Mouse (Mus musculus): Measurements from ENCODE around the gene Cyfip2.

Gene Cyfip2

DNA sequence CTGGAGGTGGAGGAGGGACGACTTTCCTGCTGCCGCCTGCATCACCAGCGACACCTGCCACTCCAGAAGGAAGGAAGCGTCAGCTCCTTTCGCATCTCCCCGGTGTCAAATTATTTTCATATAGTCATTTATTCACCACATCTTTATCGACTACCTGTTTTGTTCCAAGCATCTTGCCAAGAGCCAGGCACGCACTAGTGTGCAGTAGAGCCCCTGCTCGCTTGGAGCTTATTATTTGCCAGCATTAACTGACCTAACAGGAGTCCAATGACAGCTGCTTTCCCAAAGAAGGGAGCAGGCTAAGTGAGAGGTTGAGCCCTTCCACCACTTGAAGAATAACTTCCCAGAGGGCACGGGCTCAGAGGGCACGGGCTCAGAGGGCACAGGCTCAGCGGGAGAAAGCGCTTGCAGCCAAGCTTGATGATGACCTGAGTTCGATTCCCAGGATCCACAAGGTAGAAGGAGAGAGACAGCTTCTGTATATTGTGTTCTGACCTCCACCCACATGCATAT, at the start of gene Cyfip2:
Gene Cyfip2, minus strand, starts transcription at position 337 of the 513 bp plus-strand sequence.
- DNase-seq (ENCODE audit: low spot score), result peak; percentile 41

DNA sequence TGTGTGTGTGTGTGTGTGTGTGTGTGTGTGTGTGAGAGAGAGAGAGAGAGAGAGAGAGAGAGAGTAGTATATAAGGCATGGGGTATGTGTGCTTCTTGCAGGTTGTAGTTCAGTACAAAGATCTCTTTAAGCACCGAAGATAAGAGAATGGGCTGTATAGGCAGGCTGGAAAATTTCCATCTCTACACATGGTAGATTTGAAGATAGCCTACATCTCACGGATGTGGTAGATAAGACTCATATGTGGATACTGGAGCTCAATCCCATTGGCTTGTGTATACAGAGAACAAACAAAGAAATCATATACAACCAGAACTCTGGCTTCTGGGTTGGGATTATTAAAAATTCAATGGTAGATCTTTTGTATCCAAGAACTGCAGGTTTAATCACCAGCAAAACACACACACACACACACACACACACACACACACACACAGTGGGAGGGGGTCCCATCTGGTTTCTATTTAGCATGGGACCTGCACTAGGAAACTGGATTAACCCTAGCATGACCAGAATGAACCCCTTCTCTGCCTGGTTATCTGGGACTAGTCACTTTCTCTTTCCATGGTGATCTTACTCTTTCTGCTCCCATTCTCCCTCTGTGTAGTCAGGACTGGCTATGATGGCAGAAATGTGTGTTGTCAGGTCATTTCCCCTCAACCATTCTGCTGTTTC, 48.5 kb upstream of the Cyfip2 start:
- DNase-seq (ENCODE audit: low spot score), result peak; percentile 27

DNA sequence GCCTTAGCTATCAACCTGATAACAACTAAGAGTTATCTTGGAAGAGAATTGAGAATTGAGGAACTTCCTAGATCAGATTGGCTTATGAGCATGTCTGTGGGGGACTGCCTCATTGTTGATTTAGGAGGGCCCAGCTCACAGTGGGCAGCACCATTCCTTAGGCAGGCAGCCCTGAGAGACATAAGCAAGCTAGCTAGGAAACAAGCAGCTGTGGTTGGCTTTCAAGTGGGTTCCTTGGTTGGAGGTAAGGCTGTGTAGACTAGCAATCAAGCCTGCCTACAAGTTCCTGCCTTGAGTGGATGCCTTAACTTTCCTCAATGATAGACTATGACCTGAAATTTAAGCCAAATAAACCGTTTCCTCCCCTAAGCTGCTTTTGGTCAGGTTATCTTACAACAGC, 45.7 kb upstream of the Cyfip2 start:
- no peak for DNase-seq (ENCODE audit: low spot score)

DNA sequence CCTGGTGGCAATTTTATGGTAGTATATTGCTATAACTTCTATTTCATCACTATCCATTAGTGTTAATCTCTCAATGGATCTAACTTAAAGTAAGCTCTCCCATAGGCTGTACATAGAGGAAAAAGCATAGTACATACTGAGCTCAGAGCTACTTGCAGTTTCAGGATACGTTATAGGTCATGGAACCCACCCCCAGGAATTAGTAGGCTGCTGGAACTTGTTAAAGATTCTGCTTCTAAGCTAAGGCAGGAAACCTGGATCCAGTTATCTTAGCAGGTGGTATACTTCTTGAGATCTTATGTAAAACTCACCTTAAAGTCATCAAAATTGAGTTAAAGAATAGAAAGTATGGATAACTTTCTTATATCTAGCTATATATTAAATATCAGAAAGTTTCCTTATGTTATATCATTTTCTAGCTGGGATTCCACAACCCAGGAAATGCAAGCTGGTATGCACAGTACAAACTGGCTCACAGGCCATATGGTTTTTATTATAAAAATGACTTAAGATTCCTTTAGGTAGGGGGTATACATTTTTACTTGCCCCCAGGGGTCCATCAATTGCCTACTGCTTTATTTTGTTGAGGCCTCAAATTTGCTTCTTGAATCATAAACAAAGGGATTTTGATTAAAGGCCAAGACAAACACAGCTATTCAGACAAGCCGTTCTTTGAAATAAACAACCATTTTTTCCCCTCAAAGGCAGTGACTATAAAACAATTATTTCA, 37.2 kb upstream of the Cyfip2 start:
- peak; percentile 35 for DNase-seq (ENCODE audit: low spot score)

DNA sequence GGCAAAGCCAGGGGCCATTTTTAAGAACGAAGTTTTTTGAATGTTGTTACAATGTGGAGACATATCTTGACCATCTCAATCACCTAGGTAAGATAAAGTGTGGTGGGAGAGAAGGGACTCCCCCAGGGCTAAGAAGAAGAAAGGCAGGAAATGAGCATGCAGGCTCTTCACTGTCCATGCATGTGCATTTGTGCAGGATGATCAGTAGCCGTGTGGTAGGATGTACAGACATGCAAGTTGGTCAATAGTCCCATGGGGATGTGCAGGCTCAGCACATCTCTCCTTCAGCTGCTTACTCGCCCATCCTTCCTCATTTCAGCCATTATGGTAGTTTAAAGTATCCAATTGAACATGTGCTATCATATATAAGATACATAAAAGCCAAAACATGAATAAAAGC, 35.8 kb upstream of the Cyfip2 start:
- DNase-seq (ENCODE audit: low spot score), result no peak

DNA sequence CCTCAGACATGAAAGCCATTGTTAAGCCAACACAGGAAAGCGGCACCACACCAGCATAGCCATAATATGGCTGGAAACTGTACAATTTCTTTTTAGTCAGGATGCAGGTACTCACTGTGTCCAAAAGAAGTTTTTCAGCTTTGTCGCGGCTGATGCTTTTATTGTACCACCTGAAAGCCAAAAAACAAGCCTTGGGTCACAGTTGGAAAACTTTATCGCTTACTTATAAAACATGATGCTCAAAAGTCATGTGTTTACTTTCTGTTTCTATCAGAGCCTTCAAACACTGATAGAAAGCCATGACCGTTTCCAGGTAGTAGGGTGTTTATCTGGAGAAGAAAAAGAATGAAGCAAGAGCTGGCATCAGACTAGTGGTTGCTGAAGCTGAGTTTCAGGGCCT, 35.1 kb upstream of the Cyfip2 start:
- DNase-seq (ENCODE audit: low spot score), result no peak

DNA sequence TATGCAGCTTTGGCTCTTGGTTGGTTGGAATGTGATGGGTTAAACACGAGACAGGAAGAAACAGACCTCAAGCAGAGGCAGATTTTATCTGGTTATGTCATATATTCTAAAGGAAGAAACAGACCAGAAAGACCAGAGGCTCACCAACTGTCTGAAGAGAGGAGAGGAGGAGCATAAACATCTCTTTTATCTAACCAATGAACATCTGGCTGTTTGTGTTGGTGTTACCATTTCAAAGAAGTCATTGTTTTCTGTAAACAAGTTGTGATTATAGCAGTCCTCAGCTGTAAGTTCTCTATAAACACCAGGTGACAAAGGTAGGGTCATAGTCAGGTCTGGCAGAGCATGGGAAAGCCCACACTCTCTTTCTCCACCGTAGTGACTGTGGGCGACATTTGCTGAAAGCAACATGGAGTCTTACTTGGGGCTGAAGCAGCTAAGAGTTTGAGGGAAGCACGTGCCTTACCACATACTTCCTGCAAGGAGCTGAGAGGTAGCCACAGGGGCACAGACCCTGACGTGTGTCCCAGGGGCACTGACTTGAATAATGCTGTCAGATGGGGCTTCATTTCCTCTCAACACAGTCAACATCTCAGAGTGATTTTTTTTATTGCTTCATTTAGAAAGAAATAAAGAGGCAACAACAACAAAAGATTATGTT, 31.4 kb upstream of the Cyfip2 start:
- no peak for DNase-seq (ENCODE audit: low spot score)

DNA sequence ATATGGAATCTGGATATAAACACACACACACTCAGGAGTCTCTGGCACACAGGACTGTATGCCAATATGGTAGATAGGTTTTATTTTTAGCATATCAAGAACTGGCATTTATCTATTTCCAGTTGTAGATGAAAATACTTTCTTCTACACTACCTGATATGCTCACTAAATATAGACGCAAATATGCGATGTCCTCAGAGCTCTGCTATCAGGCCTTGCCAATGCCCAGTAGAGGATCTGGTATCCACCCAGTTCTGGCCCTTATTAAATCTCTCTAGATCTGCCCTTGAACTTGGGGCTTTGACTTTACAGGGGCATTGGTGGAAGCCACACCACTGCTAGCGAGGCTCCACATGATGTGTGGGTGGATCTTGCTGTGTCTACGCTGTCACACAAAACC, 29.3 kb upstream of the Cyfip2 start:
- DNase-seq (ENCODE audit: low spot score), result no peak

DNA sequence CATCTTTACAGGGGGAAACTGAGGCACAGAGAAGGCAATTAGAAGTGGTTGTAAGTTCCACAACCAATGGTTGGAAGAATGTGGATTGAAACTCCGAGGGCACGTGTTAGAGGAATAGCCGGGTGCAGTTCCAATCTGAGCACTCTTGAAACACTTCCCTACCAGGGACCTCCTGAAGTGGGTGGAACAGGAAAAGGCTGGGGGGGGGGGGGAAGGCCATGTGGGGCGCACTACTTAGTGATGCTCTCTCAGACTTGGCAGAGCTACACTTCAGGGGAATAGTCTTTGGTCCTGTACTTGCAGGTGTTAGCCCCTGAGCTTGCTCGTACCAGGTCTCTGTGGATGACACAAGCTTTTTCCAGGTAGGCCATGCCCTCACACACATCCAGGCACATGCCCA, 23.4 kb upstream of the Cyfip2 start:
- DNase-seq (ENCODE audit: low spot score), result no peak

DNA sequence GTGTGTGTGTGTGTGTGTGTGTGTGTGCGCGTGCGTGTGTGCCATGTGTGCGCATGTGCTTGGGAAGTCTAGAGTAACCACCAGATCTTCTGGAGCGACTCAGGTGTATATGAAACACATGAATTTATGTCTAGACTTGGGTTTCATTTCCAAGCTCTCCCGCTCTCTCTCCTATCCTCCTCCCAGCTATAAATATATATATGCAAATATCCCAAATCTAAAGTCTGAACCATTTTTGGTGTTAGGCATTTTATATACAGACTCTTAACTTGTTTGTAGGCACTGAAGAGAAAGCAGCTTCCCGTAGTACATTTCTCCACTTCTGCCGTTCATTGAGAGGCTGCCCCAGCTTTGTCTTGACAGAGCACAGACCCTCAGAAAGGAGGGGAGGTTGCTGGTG, 19.6 kb upstream of the Cyfip2 start:
- DNase-seq (ENCODE audit: low spot score), result no peak

DNA sequence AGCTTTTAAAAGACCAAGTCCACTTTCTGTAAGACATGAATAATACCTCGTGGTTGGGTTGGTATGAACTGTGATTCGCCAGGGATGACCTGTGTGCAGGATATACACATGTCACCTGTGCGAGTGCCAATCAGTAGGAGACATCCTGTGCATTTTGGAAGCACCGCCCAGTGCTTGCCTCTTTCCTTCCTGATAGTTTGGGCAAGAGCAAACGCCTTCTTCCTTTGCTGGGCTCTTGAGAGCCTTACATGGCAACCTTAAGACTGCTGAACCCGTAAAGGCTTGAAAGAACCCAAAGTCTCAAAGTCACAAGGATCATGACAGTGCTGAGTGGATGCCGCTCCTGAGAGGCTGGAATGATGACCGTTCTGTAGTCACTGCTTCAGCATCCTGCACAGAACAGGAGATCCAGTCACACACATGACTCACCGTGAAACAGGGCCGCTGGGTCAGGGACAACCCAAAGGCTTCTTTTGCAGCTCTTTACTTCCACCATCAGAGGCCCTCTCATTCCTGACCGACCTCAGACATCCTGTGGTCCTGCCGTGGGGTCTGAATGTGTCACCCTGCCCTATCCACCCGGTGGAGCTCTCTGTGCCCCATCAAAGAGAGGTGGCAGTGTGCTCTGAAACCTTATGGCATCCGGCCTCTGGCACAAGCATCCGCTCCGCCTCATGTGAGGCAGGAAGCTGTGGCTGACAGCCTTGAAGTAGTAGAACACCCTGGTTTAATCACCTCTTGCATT, 13.8 kb upstream of the Cyfip2 start:
- DNase-seq (ENCODE audit: low spot score), result no peak

DNA sequence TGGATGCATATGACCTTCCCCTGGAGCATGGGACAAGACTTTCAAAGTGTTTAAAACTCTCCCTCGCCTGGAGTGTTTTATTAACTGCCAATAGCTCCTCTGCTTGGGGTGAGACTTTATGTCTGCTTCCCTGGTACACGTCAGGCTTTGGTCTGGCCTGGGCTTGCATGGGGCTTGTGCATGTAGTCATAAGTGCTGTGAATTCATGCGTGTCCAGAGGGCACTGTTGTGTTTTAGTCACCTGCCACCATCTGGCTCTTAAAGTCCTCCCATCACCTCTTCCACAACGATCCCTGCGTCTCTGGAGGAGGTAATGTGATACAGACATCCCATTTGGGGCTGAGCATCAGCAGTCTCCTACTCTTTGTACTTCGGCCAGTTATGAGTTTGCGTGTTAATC, 8.9 kb upstream of the Cyfip2 start:
- DNase-seq (ENCODE audit: low spot score), result no peak

DNA sequence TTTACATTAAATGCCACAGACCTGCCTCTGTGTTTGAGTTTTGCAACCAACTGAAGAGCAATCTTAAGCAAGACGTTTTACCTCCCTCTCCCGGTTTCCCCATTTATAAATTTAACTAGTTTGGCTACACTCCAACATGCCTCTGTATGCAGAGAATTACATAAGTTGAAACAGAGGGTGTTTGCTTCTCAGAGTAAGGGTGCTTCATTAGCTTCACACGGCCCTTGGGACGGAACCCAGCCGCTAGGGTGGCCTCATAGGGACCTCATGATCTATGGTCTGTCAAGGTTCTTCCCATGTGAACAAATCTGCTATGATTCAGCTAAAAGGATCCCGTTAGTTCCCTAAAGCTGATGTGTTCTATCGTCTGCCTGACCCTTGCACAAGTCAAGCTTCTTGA, 1.9 kb upstream of the Cyfip2 start:
- DNase-seq (ENCODE audit: low spot score), result no peak

DNA sequence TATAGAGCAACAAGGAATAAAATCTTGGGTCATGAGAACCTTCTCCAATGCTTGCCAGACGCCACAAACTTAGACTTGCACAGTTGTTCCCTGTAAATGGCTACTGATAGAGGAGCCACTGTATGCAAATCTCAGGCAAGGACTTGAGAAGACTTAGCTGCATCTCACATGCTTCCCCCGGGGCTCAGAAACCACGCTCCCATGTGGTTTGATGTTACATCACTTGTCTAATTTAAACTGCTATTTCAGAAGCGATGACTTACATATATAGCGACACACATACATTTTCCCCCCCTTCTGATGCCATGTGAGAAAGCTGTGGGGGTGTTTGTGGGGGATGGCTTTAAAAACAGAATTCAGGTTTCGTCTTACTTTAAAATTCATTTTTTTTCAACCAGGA, 1.2 kb upstream of the Cyfip2 start:
- DNase-seq (ENCODE audit: low spot score), result no peak

DNA sequence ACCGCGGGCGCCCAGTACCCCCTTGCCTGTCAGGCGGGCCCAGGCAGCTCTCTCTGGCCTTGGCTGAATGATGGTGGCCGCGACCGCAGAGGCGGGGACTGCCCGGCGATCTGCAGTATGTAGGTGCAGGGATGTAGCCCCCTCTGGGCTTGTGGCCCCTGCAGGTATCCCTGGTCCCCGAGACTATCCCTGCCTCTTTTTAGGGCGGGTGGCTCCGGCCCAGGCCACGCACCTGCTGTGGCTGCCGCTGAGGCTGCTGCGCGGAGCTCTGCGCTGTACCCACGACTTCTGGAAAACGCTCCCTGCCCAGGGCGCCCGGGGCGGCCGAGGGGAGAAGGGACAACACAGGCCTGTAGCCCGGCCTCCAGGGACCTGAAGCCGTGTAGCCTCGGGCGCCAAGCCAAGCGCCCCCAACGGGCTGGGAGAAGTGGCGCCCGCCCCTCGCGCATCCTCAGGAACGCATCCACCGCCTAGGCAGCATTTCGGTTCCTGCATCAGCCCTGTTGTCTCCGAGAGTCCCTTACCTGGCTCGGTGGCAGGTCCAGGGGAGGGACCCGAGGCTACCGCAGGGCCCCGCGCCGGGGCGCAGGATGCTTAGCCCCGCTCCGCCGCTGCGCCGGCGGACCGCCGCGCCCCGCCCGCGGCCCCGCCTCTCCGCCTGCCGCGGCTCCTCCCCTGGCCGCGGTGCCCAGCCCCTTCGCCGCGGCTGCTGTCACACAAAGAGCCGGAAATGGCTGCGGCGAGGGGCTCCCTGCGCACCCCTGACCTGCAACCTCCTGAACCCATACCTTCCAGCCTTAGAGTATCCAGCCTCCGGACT, 746 bp downstream of the Cyfip2 start:
- peak; percentile 70 for DNase-seq (ENCODE audit: low spot score)

DNA sequence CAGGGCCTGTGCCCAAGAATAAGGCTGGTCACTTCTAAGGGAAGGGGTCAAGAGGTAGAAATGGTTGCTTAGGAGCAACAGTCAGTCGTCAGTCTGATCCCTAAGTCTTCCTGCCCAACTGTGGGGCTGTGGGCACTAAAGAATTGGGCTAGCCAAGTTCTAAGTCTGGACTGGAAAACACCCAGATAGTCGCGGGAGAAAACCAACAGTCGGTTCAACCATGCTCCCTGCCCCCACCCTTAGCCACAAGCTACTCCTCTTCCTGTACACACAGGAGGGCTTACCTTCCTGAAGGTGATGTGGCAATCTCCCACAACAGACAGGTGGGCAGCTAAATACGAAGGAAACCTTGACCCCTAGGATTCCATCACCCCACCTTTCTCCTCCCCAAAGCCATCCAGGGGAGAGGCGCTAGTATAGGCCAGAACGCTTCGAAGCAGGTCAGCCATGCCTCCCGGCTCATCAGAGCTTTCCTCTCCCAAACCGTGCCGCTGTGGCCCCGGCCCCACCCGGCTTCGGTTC, 1.4 kb downstream of the Cyfip2 start:
- DNase-seq (ENCODE audit: low spot score), result no peak

DNA sequence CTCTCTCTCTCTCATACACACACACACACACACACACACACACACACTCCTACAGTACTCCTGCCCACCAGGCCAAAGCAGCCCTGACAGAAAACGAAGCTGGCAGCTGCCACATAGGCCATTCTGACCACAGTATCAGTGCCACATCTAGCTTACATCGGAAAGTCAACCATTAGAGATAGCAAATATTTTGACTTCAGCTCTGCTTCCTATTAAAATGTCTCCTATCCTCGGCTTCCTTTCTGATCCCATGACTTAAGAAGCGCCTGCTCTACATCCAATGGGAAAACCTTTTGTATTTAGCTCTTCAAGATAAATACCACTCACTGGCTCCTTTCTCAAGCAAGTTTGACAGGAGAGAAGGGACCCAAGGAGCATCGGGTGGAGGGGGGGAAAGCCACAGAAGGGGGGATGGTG, 2.0 kb downstream of the Cyfip2 start:
- no peak for DNase-seq (ENCODE audit: low spot score)

DNA sequence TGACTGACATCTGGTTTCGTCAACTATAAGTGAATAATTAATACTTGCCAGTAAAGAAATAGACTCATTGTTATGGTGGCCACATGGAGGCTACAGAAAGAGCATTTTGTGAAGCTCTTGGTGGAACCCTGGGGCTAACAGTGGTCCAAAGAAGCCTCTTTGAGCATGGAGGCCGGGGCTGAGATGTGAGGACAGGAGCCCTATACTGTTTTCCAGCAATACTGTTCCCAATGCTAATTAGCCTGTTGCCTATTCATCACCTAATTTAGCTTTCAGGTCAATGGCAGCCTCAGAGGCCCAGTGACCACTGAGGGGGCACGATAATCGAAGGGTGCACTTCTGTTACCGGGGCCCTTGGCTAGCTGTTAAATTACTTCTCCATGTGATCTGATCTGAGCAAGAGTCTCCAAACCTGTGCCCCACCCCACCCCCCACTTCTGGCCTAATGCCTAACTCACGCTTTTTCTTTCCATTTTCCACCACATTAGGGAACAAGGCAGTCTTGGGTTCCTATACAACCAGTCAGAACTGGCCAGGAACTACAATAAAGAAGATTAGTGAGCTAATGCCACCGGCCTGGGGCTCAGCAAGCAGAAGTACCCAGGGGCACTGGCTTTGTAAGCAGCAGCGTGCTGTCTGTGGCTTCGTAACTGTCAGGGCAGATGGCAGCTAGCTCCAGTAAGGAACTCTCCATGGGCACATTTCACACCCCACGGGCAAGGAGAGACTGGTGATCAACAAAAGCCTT, 2.7 kb downstream of the Cyfip2 start:
- DNase-seq (ENCODE audit: low spot score), result no peak

DNA sequence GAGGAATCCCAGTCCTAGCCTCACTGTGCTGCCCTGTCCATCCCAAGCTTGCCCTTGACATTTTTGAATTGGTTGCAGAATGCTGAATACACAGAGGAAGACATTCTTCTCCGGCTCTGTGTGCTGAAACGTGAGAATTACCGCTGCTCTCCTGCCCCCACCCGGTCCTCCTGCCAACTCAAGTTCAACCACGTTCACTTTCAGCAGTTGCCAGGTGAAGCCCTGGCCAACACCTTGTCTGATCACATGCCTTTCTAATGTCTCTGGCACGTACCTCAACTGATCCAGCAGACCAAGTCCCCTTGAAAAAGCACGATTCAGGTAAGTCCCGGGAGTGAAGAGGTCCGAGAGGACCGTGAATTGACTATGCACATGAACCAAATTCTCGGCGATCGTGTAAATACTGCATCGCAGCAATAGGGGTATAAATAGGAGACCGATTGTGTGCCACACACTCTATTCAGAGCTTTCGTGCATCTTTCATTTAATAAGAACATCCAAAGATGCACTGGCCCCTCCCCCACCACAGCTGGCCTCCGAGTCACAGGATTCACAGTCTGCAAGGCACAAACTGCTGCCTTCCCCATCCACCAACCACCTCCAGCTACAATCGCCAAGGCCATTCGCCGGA, 3.4 kb downstream of the Cyfip2 start:
- DNase-seq (ENCODE audit: low spot score), result no peak
